ENCODE assay signal across 20 mouse cellular contexts in the genomic region with DNA sequence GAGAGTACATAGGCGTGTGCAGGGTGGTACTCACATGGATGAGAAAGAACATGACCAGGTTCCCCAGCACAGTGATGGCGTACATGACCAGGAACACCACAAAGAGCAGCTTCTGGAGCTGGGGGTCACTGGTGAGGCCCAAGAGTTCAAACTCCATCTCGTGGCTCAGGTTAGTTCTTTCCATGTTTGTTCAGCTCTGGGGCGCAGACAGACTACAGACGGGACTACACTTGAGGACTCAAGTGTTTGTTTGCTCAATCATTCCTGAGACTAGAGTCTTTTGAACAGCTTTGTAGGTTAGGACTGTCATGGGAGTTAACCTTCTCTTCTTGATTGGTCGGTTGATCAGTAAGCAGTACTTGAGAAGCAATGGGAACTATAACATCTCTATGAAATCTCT. TPM values are rescaled to one million over a fixed set of nuclear protein-coding genes. Genes with fewer than 3 reads are reported as not detected.
"Had no signal": no experiment of that assay in that cellular context is flagged by ENCODE, and none has a peak within 500 bp of the region (broad histone marks: within the 10 kb centered on the region; RNA-seq: fewer than 3 reads in every experiment).

No protein-coding gene starts in this region.

- H3K27me3 ChIP-seq: lung, embryonic 15.5 days; midbrain, embryonic 13.5 days; midbrain, embryonic 15.5 days; neural tube, embryonic 12.5 days; stomach, embryonic 15.5 days had no signal

- H3K4me2 ChIP-seq: lung, embryonic 15.5 days; midbrain, embryonic 13.5 days; midbrain, embryonic 15.5 days; neural tube, embryonic 12.5 days; stomach, embryonic 15.5 days had no signal

- ATAC-seq: liver, postnatal 0 days; midbrain, embryonic 13.5 days; midbrain, embryonic 15.5 days had no signal

- H3K4me3 ChIP-seq: lung, embryonic 15.5 days; megakaryocyte, embryonic 14.5 days; midbrain, embryonic 13.5 days; midbrain, embryonic 15.5 days; neural tube, embryonic 12.5 days; stomach, embryonic 15.5 days had no signal

- H3K4me1 ChIP-seq: lung, embryonic 15.5 days; megakaryocyte, embryonic 14.5 days; midbrain, embryonic 13.5 days; midbrain, embryonic 15.5 days; neural tube, embryonic 12.5 days; stomach, embryonic 15.5 days had no signal

- DNase-seq: liver, postnatal 0 days; lung, postnatal 10 days; right cerebral cortex, postnatal 14 days; thymus, adult 2 months; thymus, postnatal 25 days; thymus, postnatal 4 days had no signal

- H3K9ac ChIP-seq: liver, postnatal 0 days; lung, embryonic 15.5 days; midbrain, embryonic 13.5 days; midbrain, embryonic 15.5 days; neural tube, embryonic 12.5 days; stomach, embryonic 15.5 days had no signal

- H3K36me3 ChIP-seq: lung, embryonic 15.5 days; midbrain, embryonic 13.5 days; midbrain, embryonic 15.5 days; neural tube, embryonic 12.5 days; stomach, embryonic 15.5 days had no signal

- H3K9me3 ChIP-seq: lung, embryonic 15.5 days; midbrain, embryonic 13.5 days; midbrain, embryonic 15.5 days; neural tube, embryonic 12.5 days; stomach, embryonic 15.5 days had no signal

- H3K27ac ChIP-seq: lung, embryonic 15.5 days; macrophage; midbrain, embryonic 13.5 days; midbrain, embryonic 15.5 days; neural tube, embryonic 12.5 days; stomach, embryonic 15.5 days; stomach, postnatal 0 days had no signal

RNA-seq across cellular contexts. Expression of gene Olfr221, which starts 6.3 kb away (rescaled TPM):
- polyA plus RNA-seq: limb, embryonic 14.5 days; liver, adult 2 months; liver, postnatal 0 days; lung, embryonic 15.5 days; macrophage; midbrain, embryonic 13.5 days; midbrain, embryonic 15.5 days; midbrain, postnatal 0 days; neural tube, embryonic 12.5 days; neural tube, embryonic 14.5 days; spleen, adult 2 months; stomach, embryonic 15.5 days; stomach, postnatal 0 days; thymus, adult 2 months; urinary bladder, adult 2 months had no signal
